Mouse (Mus musculus): ENCODE measurements at regions not wholly inside any gene's neighbourhood (a gene's known extent, or its start where the extent isn't known, plus 50 kb on each side); places are given as distances from the start of the nearest gene placed in this dataset.
"Not testable (repeated sequence)": the region's sequence is repeated elsewhere in the genome, so short reads cannot be mapped to it uniquely, and the experiment has no call there.

DNA sequence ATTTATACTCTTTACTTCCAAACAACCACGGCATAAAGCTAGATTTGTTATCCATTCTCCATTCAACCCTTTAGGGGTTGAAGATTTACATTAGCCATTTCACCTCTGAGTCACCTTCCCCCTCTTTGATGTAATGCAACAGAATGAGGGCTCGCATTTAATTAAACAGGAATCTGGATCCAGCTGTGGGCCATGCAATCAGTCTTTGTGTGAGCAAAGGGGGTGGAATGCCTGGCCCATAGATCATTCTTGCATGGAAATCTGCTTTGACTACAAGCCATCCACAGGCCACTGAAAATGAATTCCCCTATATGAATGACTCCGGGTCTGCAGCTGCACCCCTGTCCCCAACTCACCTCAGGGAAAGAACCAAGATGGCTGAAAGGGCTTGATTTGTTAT, 574.4 kb downstream of the Cypt12 start:
- DNase-seq (ENCODE audit: low spot score): no peak

DNA sequence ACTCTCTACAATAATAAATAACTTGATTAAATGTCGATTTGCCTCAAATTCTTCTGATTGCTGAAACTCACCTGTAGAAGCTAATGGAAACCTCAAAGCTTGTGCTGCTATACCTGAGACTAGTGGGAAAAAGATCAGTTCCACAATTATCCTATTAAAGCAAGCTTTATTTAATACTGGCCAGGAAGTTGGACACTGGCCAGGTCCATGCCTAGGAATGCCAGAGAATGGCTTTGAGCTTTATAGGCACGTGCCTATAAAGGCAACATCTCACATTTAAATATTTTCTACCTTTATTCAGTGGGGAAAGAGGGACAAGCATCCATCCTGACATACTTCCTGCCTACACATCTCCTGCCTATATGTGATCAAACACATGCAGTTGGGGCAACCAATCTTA, 575.8 kb downstream of the Cypt12 start:
- no peak for DNase-seq (ENCODE audit: low spot score)

GRCm38 (mm10) chr3:18557201-18557600, 609.0 kb downstream of the Cypt12 start:
- no peak for DNase-seq (ENCODE audit: low spot score)

DNA sequence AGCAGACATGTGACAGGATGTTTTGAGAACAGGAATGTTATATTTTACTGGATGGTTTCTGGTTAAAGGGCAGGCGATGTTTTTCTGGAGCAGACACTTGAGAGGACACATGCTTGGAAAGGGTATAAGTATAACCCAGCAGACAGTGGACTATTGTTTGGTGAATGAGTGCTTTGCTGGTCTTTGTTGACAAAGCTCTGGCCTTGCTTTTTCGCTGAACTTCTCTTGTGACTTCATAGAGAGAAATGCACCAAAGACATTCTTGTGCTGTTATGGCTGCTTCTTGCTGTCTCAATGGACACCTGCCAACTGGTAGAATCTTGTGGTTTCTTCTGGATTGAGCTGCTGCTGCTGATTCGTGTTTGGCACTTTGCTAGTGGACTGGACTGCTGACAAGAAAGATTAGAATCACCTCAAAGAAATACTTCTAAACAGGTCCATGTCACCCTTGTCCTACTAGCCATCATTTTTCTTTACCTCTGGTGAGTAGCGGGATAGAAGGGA, 612.1 kb downstream of the Cypt12 start:
- no peak for DNase-seq (ENCODE audit: low spot score)

DNA sequence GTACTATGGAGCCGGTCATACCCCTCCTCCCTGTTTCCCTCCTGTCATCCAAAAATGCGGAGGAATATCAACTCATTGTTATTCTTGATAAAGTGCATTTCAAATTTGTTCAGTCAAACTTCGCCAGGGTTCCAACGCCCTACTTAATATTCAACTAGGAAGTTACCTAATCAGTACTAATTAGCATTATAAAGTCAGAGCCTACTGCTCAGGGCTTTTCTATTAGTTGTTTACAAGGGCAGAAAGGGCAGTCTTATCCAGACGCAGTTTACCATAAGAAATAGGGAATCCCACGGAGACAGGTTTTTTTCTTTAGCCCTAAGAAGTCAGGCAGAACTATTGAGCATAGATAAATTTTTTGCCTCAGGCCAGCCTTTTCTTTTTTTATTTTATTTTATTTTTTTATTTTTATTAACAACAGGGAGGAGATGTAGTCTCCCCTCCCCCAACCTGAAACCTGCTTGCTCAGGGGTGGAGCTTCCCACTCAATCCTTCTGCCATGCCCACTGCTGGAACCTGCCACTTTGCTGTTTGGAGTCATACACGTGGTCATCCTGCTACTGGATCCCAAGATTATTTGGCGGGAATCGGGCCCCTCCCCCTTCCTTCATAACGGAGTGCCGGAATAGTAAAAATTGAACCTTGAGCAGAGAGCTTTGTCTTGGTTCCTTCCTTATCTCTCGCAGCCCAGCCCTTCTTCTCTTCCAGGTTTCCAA, 632.9 kb downstream of the Cypt12 start:
- not testable (repeated sequence) for DNase-seq (ENCODE audit: low spot score)

GRCm38 (mm10) chr3:18620608-18621007, 672.4 kb downstream of the Cypt12 start:
- DNase-seq (ENCODE audit: low spot score): no peak

GRCm38 (mm10) chr3:18623831-18624304, 675.7 kb downstream of the Cypt12 start:
- peak; percentile 1 for DNase-seq (ENCODE audit: low spot score)

DNA sequence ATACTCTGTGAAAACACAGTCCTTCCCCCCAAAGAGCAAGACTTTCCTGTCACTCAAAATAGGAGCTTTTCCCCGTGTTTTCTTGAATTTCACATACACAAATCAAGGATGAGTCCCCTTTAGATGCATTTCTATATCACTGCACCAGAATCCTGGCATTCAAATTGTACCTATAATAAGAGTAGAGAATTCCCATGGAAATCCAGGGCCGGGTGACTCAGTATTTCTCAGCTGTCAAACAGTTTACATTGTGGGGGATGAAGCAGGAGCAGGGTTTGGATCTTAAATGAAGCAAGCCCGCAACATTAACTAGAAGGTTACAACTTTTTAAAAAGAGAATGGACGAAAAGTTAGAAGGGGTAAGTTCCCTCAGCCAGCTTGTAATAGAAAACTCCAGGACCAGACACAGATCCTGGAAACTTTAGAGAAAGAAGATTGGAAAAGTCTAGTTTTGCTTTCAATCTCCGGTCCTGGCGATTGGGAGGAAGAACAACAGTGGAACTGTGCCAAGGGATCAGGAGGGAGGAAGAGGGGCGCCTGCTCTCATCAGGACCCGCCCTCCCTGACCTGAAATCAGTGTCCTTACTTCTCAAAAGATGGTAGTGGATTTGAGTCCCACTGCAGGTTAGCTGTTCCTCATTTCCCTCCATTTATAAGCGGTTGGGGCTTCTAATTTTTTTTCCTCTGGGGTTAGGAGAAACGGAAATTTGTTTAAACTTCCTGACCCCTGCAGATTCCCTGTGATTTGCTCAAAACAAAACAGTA, 676.4 kb downstream of the Cypt12 start:
- DNase-seq (ENCODE audit: low spot score): no peak

GRCm38 (mm10) chr3:18625395-18626328, 677.5 kb downstream of the Cypt12 start:
- no peak for DNase-seq (ENCODE audit: low spot score)

- DNase-seq (ENCODE audit: low spot score): no peak
Observed at GRCm38 (mm10) chr3:18626375-18626774, 678.2 kb downstream of the Cypt12 start.

GRCm38 (mm10) chr3:18626820-18627219, 678.6 kb downstream of the Cypt12 start:
- DNase-seq (ENCODE audit: low spot score): no peak

- DNase-seq (ENCODE audit: low spot score): no peak
Observed at GRCm38 (mm10) chr3:18629233-18629632, 681.0 kb downstream of the Cypt12 start.

- DNase-seq (ENCODE audit: low spot score): no peak
Observed at GRCm38 (mm10) chr3:18631601-18632000, 683.4 kb downstream of the Cypt12 start.

DNA sequence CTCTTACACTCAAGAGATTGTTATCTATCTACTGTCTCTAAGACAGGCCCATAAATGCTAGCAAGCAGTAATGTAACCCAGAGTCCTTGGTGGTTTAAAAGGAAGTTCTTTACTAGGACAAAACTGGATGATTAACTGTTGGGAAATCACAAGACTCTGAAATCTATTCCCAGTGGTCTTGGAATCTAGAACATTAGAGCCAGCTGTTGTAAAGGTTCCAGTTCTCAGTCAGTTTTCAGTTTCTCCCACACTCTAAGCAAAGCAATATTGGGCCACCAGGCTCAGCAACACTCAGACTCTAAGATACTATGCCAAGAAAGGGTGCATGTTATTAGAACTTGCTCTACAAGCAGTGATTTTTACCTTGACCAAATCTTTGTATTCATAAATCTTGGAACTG, 686.6 kb downstream of the Cypt12 start:
- no peak for DNase-seq (ENCODE audit: low spot score)

DNA sequence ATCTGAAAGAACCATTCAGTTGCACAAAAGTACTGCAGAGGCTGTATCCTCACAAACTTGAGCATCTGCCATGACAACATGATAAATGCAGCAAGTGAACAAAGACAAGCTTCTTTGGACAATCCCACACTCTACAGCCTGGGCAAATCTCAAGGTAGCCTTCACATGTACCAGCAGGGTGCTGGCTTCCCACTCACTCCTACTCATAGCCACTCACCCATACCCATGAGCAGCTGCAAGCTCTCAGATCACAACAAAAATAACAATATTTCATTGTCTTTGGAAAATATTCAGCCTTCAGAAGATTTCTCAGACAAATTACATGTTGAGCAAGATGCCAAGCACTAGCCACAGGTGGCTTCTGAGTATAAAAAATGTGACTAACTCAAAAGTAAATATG, 689.3 kb downstream of the Cypt12 start:
- no peak for DNase-seq (ENCODE audit: low spot score)

DNA sequence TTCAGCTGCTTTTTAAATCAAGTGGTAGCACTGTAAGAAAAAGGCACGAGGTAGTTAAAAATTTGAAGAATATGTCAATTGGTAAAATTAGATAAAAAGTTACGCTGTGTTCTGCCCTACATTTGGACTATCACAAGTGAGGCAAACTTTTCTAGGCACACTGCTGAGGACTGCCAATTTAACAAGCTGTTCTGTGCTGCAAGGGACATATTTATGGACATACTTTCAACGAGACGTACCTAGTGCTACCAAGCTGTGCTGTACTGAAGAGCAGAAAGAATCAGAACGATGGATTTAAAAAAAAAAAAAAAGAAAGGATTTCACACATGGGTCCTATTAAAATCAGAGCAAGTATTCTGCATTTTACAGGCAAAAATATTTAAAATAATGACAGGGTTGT, 692.1 kb downstream of the Cypt12 start:
- no peak for DNase-seq (ENCODE audit: low spot score)

DNA sequence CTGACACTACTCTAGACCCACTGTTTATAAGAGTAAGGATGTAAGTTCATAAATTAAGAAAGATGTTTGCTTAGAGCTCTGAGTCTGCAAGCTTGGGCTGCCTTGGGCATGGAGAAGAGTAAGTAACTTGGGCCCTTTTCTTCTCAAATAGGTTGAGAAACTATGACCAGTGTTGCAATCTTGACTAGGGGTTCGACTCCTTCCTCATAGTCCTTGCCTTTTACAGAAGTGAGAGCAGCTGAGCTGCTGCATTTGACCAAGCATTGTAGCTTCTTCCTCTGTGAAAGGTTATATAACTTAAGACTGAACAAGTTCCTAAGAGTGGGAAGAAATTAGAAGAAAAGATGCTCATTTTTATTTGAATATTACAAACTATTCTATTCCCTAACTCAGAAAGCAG, 693.5 kb downstream of the Cypt12 start:
- DNase-seq (ENCODE audit: low spot score): no peak

DNA sequence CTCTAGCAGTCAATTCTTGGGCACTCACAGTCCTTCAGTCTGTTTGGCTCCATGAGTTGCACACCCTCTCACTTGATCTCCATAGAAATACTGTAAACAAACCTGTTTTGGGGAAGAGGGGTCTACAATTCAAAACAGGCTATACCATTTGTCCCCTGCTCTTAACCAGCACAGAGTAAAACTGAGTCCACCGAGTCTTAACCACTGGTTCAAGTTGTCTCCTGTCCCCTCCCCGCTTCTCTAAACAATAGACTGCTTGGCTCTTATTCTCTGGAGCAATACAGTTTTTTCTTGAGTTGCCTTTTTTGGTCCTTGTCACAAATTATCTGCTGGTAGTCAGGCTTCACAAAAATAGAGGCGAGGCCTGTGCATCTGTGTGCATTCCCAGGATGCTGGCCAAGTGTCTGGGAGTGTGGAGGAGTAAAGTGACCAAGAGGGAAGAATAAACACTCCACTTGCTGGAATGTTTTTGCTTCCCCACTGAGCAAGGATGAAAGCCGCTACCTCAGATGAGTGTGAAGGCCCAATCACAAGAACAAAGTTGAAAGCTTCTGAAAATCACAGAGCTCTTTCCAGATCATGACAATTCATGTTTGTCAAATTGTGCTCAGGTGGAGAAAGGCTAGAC, 695.3 kb downstream of the Cypt12 start:
- no peak for DNase-seq (ENCODE audit: low spot score)

DNA sequence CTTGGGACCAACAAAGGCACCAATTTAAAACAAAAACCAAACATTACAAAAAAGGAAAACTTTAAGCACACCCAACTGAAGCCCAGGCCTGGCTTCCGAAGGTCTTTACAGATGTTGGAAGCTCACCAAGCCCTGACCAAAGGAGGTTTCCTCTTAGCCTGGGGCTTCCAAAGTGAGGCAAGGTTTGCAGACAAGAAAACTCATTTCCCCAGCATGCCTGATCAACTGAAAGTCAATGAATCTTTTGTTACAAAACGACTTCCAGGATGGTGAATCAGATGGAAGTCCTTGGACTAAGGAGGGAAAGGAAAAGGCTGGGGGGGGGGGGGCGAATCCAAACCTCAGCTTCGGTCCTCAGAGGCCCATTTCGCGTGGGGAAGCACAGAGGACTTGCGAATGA, 697.3 kb downstream of the Cypt12 start:
- no peak for DNase-seq (ENCODE audit: low spot score)

GRCm38 (mm10) chr3:18645927-18646326, 697.7 kb downstream of the Cypt12 start:
- DNase-seq (ENCODE audit: low spot score): no peak

GRCm38 (mm10) chr3:18653557-18653956, 705.3 kb downstream of the Cypt12 start:
- no peak for DNase-seq (ENCODE audit: low spot score)

GRCm38 (mm10) chr3:18665738-18666137, 717.5 kb downstream of the Cypt12 start:
- no peak for DNase-seq (ENCODE audit: low spot score)

Data from T-cell, adult 2 months (primary cell).